Mouse (Mus musculus): Measurements from ENCODE around the gene Fam98c. TPM values are rescaled to one million over a fixed set of nuclear protein-coding genes. Genes with fewer than 3 reads are reported as not detected.
A peak's percentile ranks its signal among the peaks of the same experiment; 100 is the strongest.
"Not testable (repeated sequence)": the region's sequence is repeated elsewhere in the genome, so short reads cannot be mapped to it uniquely, and the experiment has no call there.

Gene Fam98c
- 1 to 10 TPM; 9.1 to 9.4 TPM for total RNA-seq (2021)
- long read RNA-seq, experiment 1, transcript Fam98c-202 (7 exons, 1,359 nt) = minor isoform, 7 of 34 reads
- long read RNA-seq, experiment 1, transcript Fam98c-209 (8 exons, 1,293 nt) = major isoform, 20 of 34 reads
- long read RNA-seq, experiment 1, partial matches to known transcripts = 3 of 34 reads
- long read RNA-seq, experiment 1, other reads (novel, unspliced or antisense) = 2 of 34 reads
- long read RNA-seq, experiment 2, transcript Fam98c-209 (8 exons, 1,293 nt) = major isoform, 12 of 25 reads
- long read RNA-seq, experiment 2, transcript Fam98c-202 (7 exons, 1,359 nt) = minor isoform, 8 of 25 reads
- long read RNA-seq, experiment 2, partial matches to known transcripts = 0 of 25 reads
- long read RNA-seq, experiment 2, other reads (novel, unspliced or antisense) = 3 of 25 reads

- peak; percentile 86 for DNase-seq (ENCODE audit: low spot score)
These were observed at the start of gene Fam98c for GRCm38 (mm10) chr7:29155838-29156782. Fam98c (minus strand) TSS chr7:29156234.

GRCm38 (mm10) chr7:29202577-29202976 lies 46.5 kb upstream of the Fam98c start:
- DNase-seq (ENCODE audit: low spot score) = no peak

- not testable (repeated sequence) for DNase-seq (ENCODE audit: low spot score)
These were observed 38.2 kb upstream of the Fam98c start for GRCm38 (mm10) chr7:29194230-29194629.

GRCm38 (mm10) chr7:29181323-29181722 lies 25.3 kb upstream of the Fam98c start:
- not testable (repeated sequence) for DNase-seq (ENCODE audit: low spot score)

- DNase-seq (ENCODE audit: low spot score) = no peak
These were observed 24.8 kb upstream of the Fam98c start for GRCm38 (mm10) chr7:29180854-29181236.

- DNase-seq (ENCODE audit: low spot score) = peak; percentile 97
These were observed 24.2 kb upstream of the Fam98c start, which contains the start of gene Psmd8 for GRCm38 (mm10) chr7:29180077-29180853. Psmd8 (minus strand) TSS chr7:29180701.

- peak; percentile 64 for DNase-seq (ENCODE audit: low spot score)
These were observed 23.3 kb upstream of the Fam98c start for GRCm38 (mm10) chr7:29179323-29179722.

- no peak for DNase-seq (ENCODE audit: low spot score)
These were observed 22.1 kb upstream of the Fam98c start for GRCm38 (mm10) chr7:29178106-29178505.

GRCm38 (mm10) chr7:29172390-29173016 lies 16.5 kb upstream of the Fam98c start:
- DNase-seq (ENCODE audit: low spot score) = no peak

GRCm38 (mm10) chr7:29171562-29172097 lies 15.6 kb upstream of the Fam98c start:
- no peak for DNase-seq (ENCODE audit: low spot score)

- DNase-seq (ENCODE audit: low spot score) = peak; percentile 21
These were observed 14.9 kb upstream of the Fam98c start for GRCm38 (mm10) chr7:29170755-29171561.

- DNase-seq (ENCODE audit: low spot score) = peak; percentile 89
These were observed 14.2 kb upstream of the Fam98c start, which contains the start of the genes Ggn and Spred3 for GRCm38 (mm10) chr7:29170066-29170754. Ggn (plus strand) TSS chr7:29170210. Spred3 (minus strand) TSS chr7:29170411.

- DNase-seq (ENCODE audit: low spot score) = peak; percentile 82
These were observed 13.4 kb upstream of the Fam98c start for GRCm38 (mm10) chr7:29169231-29170065.

- DNase-seq (ENCODE audit: low spot score) = no peak
These were observed 12.8 kb upstream of the Fam98c start for GRCm38 (mm10) chr7:29168791-29169230.

GRCm38 (mm10) chr7:29168121-29168695 lies 12.2 kb upstream of the Fam98c start:
- no peak for DNase-seq (ENCODE audit: low spot score)

- DNase-seq (ENCODE audit: low spot score) = no peak
These were observed 11.6 kb upstream of the Fam98c start for GRCm38 (mm10) chr7:29167656-29168055.

GRCm38 (mm10) chr7:29162750-29163525 lies 6.9 kb upstream of the Fam98c start:
- DNase-seq (ENCODE audit: low spot score) = peak; percentile 42

Measured in gastrocnemius, adult 18-20 months (tissue).